Mouse (Mus musculus): ENCODE results near the gene Plxna4.

DNA sequence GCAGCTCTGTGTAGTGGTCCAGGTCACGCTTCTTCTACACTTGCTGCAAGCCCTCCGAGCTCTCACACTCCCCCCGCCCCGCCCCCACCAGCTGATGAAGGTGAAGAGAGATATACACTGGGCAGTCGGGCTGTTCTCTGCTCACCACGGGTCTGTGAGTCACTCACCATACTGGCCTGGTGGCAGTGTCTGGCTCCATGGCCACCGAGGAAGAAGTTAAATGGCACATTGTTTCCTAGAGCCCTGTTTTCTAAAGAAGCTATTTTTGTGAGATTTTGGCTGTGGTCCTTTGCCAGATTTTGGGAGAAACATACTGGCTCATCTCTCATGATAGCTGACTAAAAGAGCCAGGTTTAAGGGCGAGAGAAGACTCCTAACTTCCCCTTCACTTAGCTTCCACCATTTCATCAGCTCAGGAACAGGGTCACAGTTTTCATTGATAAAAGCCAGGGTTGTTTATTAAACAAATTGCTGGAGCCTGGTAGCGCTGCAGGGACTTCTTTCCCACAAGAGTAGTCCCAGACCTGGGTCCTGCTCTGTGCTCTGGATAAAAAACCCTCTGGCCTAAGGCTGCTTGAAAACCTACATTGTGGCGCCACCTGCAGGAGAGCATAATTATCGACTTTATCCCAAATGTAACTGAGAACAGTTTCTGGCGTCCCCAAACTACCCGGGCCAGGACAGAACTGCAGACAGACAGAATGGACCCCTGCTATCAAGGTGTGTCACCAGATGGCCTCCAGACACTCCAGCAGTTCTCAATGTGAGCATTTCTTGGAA lies 3.2 kb upstream of the Plxna4 start:
- TF ChIP-seq CHD2 (IDR thresholded peaks at IDR 0.05; ENCODE audit: low read depth, low read length) (no peak), ZC3H11A (IDR thresholded peaks at IDR 0.05; ENCODE audit: borderline replicate concordance, low read depth, low read length) (peak; percentile 93), MAFK (IDR thresholded peaks at IDR 0.05; ENCODE audit: insufficient read depth, low read depth, low read length) (no peak), HCFC1 (IDR thresholded peaks at IDR 0.05; ENCODE audit: borderline replicate concordance, insufficient read depth, low read length) (no peak), ZNF384 (IDR thresholded peaks at IDR 0.05; ENCODE audit: low read depth, low read length) (no peak)

Data from ES-E14 (cell line).